Mouse (Mus musculus) hindbrain, embryonic 16.5 days (tissue): ENCODE measurements around the gene Rxfp4. TPM values are rescaled to one million over a fixed set of nuclear protein-coding genes. Genes with fewer than 3 reads are reported as not detected.
A peak's percentile ranks its signal among the peaks of the same experiment; 100 is the strongest.

Experiments used
- ATAC-seq: fragments of 200-750 bp; cut with Nextera tagmentation; 2 replicates; pipeline ENCODE4 v1.8.0; 2017; ENCODE audit warnings: moderate TSS enrichment, moderate library complexity
- H3K27ac ChIP-seq: fragments of 300-500 bp; sonication (generic); 2 replicates; pipeline ENCODE4 v1.5.1; 2014; ENCODE audit warnings: low read depth, mild to moderate bottlenecking, control low read depth, low read length, moderate library complexity
- H3K27me3 ChIP-seq: fragments of 300-500 bp; sonication (generic); replicated peaks from 2 replicates; pipeline ENCODE4 v1.6.1; 2014; ENCODE audit warnings: low read length; ENCODE audit not compliant: control insufficient read depth, insufficient read depth
- H3K36me3 ChIP-seq: fragments of 300-500 bp; sonication (generic); 2 replicates; pipeline ENCODE4 v1.6.1; 2014; ENCODE audit warnings: mild to moderate bottlenecking, low read length, moderate library complexity, mixed read lengths; ENCODE audit not compliant: control insufficient read depth, insufficient read depth
- H3K4me1 ChIP-seq: fragments of 300-500 bp; sonication (generic); 2 replicates; pipeline ENCODE4 v1.6.1; 2014; ENCODE audit warnings: low read depth, low read length; ENCODE audit not compliant: control insufficient read depth, insufficient read depth
- H3K4me2 ChIP-seq: fragments of 300-500 bp; sonication (generic); 2 replicates; pipeline ENCODE4 v1.6.1; 2014; ENCODE audit warnings: mild to moderate bottlenecking, low read length, control low read depth, moderate library complexity
- H3K4me3 ChIP-seq: fragments of 300-500 bp; sonication (generic); 2 replicates; pipeline ENCODE4 v1.5.1; 2014; ENCODE audit warnings: mild to moderate bottlenecking, low read length, control low read depth, moderate library complexity
- H3K9ac ChIP-seq: fragments of 300-500 bp; sonication (generic); 2 replicates; pipeline ENCODE4 v1.6.1; 2014; ENCODE audit warnings: low read depth, mild to moderate bottlenecking, control low read depth, low read length, moderate library complexity
- H3K9me3 ChIP-seq: fragments of 300-500 bp; sonication (generic); 2 replicates; pipeline ENCODE4 v1.6.1; 2014; ENCODE audit warnings: mild to moderate bottlenecking, low read length, moderate library complexity; ENCODE audit not compliant: control insufficient read depth
- WGBS: fragments of 180-500 bp; shearing (Covaris S2); extraction: QIAGEN DNeasy Blood & Tissue Kit; methylation state at CpG from one replicate; pipeline ENCODE4 v1.1.7; 2014; 5-methylcytosine and 5-hydroxymethylcytosine counted together
- polyA plus RNA-seq: library from polyadenylated mRNA; unstranded; fragments of >200 nt; fragmentation: Nextera tagmentation; extraction: Ambion mirVana; gene quantifications from 2 replicates; pipeline ENCODE4 v1.2.1, GENCODE M21; 2015

The Rxfp4 gene
- polyA plus RNA-seq, 1 experiment from 2014 or later = not detected

- Histone ChIP-seq H3K9ac (no peak overlapping the region; the same call in 1 of the 2 replicates), H3K4me1 (peaks cover 33% of the 10 kb centered on the region)
Measured at GRCm38 (mm10) chr3:88625531-88625930, 27.4 kb downstream of the Rxfp4 start.

GRCm38 (mm10) chr3:88624951-88625350 lies 28.0 kb downstream of the Rxfp4 start:
- peaks cover 38% of the 10 kb centered on the region for H3K4me1 ChIP-seq
- peak overlapping the region; percentile 90 for H3K4me2 ChIP-seq
- H3K27me3 ChIP-seq = no peaks in the 10 kb centered on the region
- 31% methylated on average over 2 of the region's 2 CpGs for WGBS
- H3K4me3 ChIP-seq = peak overlapping the region; percentile 90
- H3K9me3 ChIP-seq = no peaks in the 10 kb centered on the region
- ATAC-seq = no peak
- H3K27ac ChIP-seq = peak overlapping the region; percentile 95
- peaks cover 3% of the 10 kb centered on the region for H3K36me3 ChIP-seq
- H3K9ac ChIP-seq = peak overlapping the region; percentile 98

More at GRCm38 (mm10) chr3:88625531-88625930, 27.4 kb downstream of the Rxfp4 start:
- Histone ChIP-seq H3K27me3 (no peaks in the 10 kb centered on the region), H3K27ac (peak overlapping the region; percentile 95), H3K4me3 (no peak overlapping the region), H3K36me3 (peaks cover 8% of the 10 kb centered on the region), H3K9me3 (no peaks in the 10 kb centered on the region), H3K4me2 (no peak overlapping the region; the same call in 1 of the 2 replicates)
- no peak for ATAC-seq
- WGBS = 89% methylated on average over 7 of the region's 7 CpGs

- no peaks in the 10 kb centered on the region for H3K9me3 ChIP-seq
- peak overlapping the region; percentile 90 for H3K4me3 ChIP-seq
- peak overlapping the region; percentile 95 for H3K27ac ChIP-seq
- ATAC-seq = peak; percentile 28; the same call in 1 of the 2 replicates
- H3K27me3 ChIP-seq = no peaks in the 10 kb centered on the region
- 5% methylated on average over 4 of the region's 4 CpGs for WGBS
- H3K9ac ChIP-seq = peak overlapping the region; percentile 98
- peaks cover 38% of the 10 kb centered on the region for H3K4me1 ChIP-seq
- H3K36me3 ChIP-seq = no peaks in the 10 kb centered on the region
- peak overlapping the region; percentile 90 for H3K4me2 ChIP-seq
Measured at GRCm38 (mm10) chr3:88624324-88624723, 28.6 kb downstream of the Rxfp4 start.

- Histone ChIP-seq H3K27me3 (no peaks in the 10 kb centered on the region), H3K36me3 (no peaks in the 10 kb centered on the region), H3K9ac (peak overlapping the region; percentile 98), H3K4me1 (peaks cover 38% of the 10 kb centered on the region), H3K9me3 (no peaks in the 10 kb centered on the region), H3K27ac (peak overlapping the region; percentile 95), H3K4me3 (peak overlapping the region; percentile 90), H3K4me2 (peak overlapping the region; percentile 90)
- WGBS = 1% methylated on average over 15 of the region's 15 CpGs
- ATAC-seq = peak; percentile 10; the same call in 1 of the 2 replicates
Measured at GRCm38 (mm10) chr3:88623346-88624135, 29.4 kb downstream of the Rxfp4 start.

GRCm38 (mm10) chr3:88622941-88623345 lies 30.0 kb downstream of the Rxfp4 start:
- 0% methylated on average over 4 of the region's 6 CpGs for WGBS
- peak overlapping the region; percentile 90 for H3K4me3 ChIP-seq
- H3K9me3 ChIP-seq = no peaks in the 10 kb centered on the region
- no peaks in the 10 kb centered on the region for H3K36me3 ChIP-seq
- no peaks in the 10 kb centered on the region for H3K27me3 ChIP-seq
- peak; percentile 54 for ATAC-seq
- peaks cover 38% of the 10 kb centered on the region for H3K4me1 ChIP-seq
- peak overlapping the region; percentile 95 for H3K27ac ChIP-seq
- peak overlapping the region; percentile 98 for H3K9ac ChIP-seq
- H3K4me2 ChIP-seq = peak overlapping the region; percentile 90

- Histone ChIP-seq H3K27ac (peak overlapping the region; percentile 95), H3K4me3 (peak overlapping the region; percentile 90), H3K9me3 (no peaks in the 10 kb centered on the region), H3K36me3 (no peaks in the 10 kb centered on the region), H3K4me1 (peaks cover 36% of the 10 kb centered on the region), H3K4me2 (peak overlapping the region; percentile 90), H3K27me3 (no peaks in the 10 kb centered on the region), H3K9ac (peak overlapping the region; percentile 98)
- peak; percentile 9; the same call in 1 of the 2 replicates for ATAC-seq
- 0% methylated on average over 24 of the region's 24 CpGs for WGBS
Measured at GRCm38 (mm10) chr3:88622113-88622940, 30.6 kb downstream of the Rxfp4 start.

- under 1% methylated on average over 36 of the region's 36 CpGs for WGBS
- Histone ChIP-seq H3K9ac (peak overlapping the region; percentile 98), H3K27me3 (no peaks in the 10 kb centered on the region), H3K4me1 (peaks cover 32% of the 10 kb centered on the region), H3K4me3 (peak overlapping the region; percentile 90), H3K4me2 (peak overlapping the region; percentile 90), H3K36me3 (no peaks in the 10 kb centered on the region), H3K27ac (peak overlapping the region; percentile 95), H3K9me3 (no peaks in the 10 kb centered on the region)
- peak; percentile 26 for ATAC-seq
Measured at GRCm38 (mm10) chr3:88621537-88622112, 31.3 kb downstream of the Rxfp4 start.

- H3K4me3 ChIP-seq = peak overlapping the region; percentile 90
- H3K27me3 ChIP-seq = no peaks in the 10 kb centered on the region
- peak overlapping the region; percentile 90 for H3K4me2 ChIP-seq
- under 1% methylated on average over 64 of the region's 64 CpGs for WGBS
- peaks cover 30% of the 10 kb centered on the region for H3K4me1 ChIP-seq
- peak overlapping the region; percentile 95 for H3K27ac ChIP-seq
- H3K36me3 ChIP-seq = no peaks in the 10 kb centered on the region
- H3K9me3 ChIP-seq = no peaks in the 10 kb centered on the region
- peak overlapping the region; percentile 98 for H3K9ac ChIP-seq
- peak; percentile 68 for ATAC-seq
Measured at GRCm38 (mm10) chr3:88620992-88621536, 31.9 kb downstream of the Rxfp4 start.
